Mouse (Mus musculus) layer of hippocampus, postnatal 10 days (tissue): ENCODE measurements around the gene Rab3b. TPM values are rescaled to one million over a fixed set of nuclear protein-coding genes. Genes with fewer than 3 reads are reported as not detected.

Experiments used
- DNase-seq, 2 experiments: peaks; one replicate each; pipeline ENCODE4 v3.0.0; 2021; ENCODE audit warnings: low spot score in 2 of 2
- long read RNA-seq: library from polyadenylated mRNA; stranded (forward); transcript quantifications from one replicate; pipeline ENCODE4 v2.0.0, GENCODE M21; 2023
- total RNA-seq, 2 experiments: library from RNA; stranded (reverse); gene quantifications; 2 replicates each; pipeline ENCODE4 v1.2.3; 2021

The Rab3b gene
- 10 to 100 TPM; 85.5 to 89.5 TPM for total RNA-seq
- long read RNA-seq, transcript Rab3b-202 (5 exons, 3,327 nt): major isoform, 71 of 82 reads
- long read RNA-seq, partial matches to known transcripts: 4 of 82 reads
- long read RNA-seq, other reads (novel, unspliced or antisense): 7 of 82 reads

GRCm38 (mm10) chr4:108878963-108879822 lies at the start of gene Rab3b:
TSS of gene Rab3b (plus strand) at chr4:108879063.
- DNase-seq: peak; percentile 44 to 61

GRCm38 (mm10) chr4:108830698-108831097 lies 48.2 kb upstream of the Rab3b start:
- DNase-seq: no peak

- DNase-seq: peak; percentile 81 to 89
Measured at GRCm38 (mm10) chr4:108832916-108833827, 45.7 kb upstream of the Rab3b start, which contains the start of gene Btf3l4. TSS of gene Btf3l4 (minus strand) at chr4:108833614.

GRCm38 (mm10) chr4:108833828-108834114 lies 45.1 kb upstream of the Rab3b start:
- no peak for DNase-seq

GRCm38 (mm10) chr4:108834115-108834970 lies 44.5 kb upstream of the Rab3b start, which contains the start of gene Txndc12:
TSS of gene Txndc12 (plus strand) at chr4:108834601.
- DNase-seq: peak; percentile 73 to 80

GRCm38 (mm10) chr4:108834971-108835311 lies 43.9 kb upstream of the Rab3b start:
- peak in 1 of 2 experiments; percentile 35 for DNase-seq

- no peak for DNase-seq
Measured at GRCm38 (mm10) chr4:108835496-108835895, 43.4 kb upstream of the Rab3b start.

- DNase-seq: no peak
Measured at GRCm38 (mm10) chr4:108838031-108838430, 40.8 kb upstream of the Rab3b start.

GRCm38 (mm10) chr4:108841920-108842578 lies 36.8 kb upstream of the Rab3b start:
- DNase-seq: no peak

GRCm38 (mm10) chr4:108843336-108843735 lies 35.5 kb upstream of the Rab3b start:
- DNase-seq: no peak

GRCm38 (mm10) chr4:108845824-108846569 lies 32.9 kb upstream of the Rab3b start:
- DNase-seq: no peak

GRCm38 (mm10) chr4:108847715-108848504 lies 31.0 kb upstream of the Rab3b start, which contains the start of gene Kti12:
TSS of gene Kti12 (plus strand) at chr4:108847785.
- DNase-seq: peak; percentile 74 to 82

- DNase-seq: peak in 1 of 2 experiments; percentile 27
Measured at GRCm38 (mm10) chr4:108848505-108848848, 30.4 kb upstream of the Rab3b start, which contains the start of gene A730015C16Rik. TSS of gene A730015C16Rik (minus strand) at chr4:108848619.

- DNase-seq: no peak
Measured at GRCm38 (mm10) chr4:108866806-108867205, 12.1 kb upstream of the Rab3b start.

- DNase-seq: peak; percentile 93
Measured at GRCm38 (mm10) chr4:108869730-108870374, 9.0 kb upstream of the Rab3b start.

- DNase-seq: no peak
Measured at GRCm38 (mm10) chr4:108873746-108874145, 5.1 kb upstream of the Rab3b start.

- no peak for DNase-seq
Measured at GRCm38 (mm10) chr4:108877901-108878300, 962 bp upstream of the Rab3b start.

- DNase-seq: no peak
Measured at GRCm38 (mm10) chr4:108883815-108884214, 5.0 kb downstream of the Rab3b start.
